Mouse (Mus musculus): Measurements from ENCODE around the gene Orm1.

Orm1 gene

DNA sequence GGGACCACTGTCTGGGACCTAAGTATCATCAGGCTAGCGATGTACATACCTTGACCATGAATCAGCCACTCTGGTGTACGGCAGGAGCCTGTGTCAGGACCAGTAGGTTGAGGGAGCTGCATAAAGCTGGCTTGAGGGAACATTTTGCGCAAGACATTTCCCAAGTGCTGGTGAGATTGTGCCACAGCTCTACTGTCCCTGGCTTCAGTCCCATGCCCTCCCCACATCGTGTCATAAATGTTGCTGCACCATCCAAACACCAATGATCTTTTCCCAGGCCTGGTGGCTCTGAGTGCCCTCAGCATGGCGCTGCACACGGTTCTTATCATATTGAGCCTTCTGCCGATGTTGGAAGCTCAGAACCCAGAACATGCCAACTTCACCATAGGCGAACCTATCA is at the start of gene Orm1:
Gene Orm1 (plus strand): TSS at position 266 of the 400 bp plus-strand sequence.
- DNase-seq (ENCODE audit: low read depth, low spot score) = no peak

DNA sequence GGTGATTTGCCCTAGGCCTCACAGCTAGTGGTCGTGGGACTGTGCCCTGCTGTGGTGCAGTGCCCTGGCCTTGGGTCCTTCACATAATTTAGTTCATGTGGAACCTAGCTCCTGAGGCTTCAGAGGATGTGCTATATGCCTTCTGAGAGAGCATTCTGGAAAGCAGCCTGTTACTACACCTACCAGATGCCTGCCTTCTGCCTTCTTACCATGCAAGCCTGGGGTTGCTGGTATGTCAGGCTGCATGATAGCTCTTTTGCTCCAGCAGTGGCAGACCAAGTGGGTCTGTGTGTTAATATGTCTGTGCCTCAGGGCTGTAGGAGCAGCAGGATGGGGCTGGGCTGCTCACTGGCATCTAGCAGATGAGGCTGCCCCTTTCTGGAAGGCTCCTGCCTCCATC is 48.7 kb upstream of the Orm1 start:
- DNase-seq (ENCODE audit: low read depth, low spot score) = no peak

DNA sequence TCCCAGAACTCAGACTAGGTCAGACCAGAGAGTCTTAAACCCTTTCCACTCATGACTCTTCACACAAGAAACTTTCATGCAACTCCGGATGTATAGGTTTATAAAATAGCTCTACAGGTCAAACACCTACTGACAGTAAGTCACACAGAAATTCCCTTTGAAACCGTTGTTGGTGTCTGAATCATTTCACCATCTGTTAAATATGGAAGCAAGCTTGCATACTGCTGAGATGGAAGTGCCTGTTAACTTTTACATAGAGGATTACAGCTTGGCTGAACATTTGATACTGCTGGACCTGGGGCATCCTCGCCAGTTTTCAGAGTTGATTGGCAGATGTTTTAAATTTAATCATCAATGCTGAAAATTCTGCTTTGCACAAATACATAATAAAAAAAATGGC is 48.1 kb upstream of the Orm1 start:
- no peak for DNase-seq (ENCODE audit: low read depth, low spot score)

DNA sequence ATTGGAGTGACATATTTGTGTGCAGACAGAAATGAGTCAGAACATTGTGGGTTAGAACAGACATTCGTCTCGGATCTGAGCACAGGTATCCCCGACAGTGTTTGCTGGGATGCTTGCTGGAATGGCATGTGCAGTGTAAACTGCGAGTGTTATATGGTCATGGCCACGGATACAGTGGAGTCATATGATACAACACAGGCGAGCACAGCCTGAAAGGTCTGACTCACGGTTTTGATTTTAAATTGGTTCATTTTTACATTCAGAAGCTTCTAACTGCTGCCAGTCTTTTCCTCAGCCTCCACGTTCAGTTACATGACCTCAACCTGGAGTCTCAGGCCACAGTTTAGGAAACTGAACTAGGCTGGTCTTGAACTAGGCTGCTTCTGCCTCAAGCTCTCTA is 47.5 kb upstream of the Orm1 start:
- no peak for DNase-seq (ENCODE audit: low read depth, low spot score)

DNA sequence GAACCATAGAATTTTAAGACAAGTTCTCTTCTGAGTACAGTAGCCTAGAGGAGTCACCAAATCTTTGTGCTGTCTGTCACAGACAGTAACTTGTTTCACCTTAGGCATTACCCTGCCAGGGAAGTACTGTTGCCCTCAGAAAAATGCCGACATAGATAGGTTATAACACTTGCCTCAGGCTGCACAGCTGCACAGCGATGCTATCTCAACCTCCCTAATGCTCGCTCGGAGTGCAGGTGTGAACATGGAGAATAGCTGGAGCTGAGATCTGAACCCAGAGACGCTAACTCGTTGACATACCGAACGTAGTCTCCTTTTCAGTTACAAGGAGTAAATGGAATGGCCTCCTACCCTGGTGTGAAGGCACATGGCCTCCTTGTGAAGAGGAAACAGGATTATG is 46.2 kb upstream of the Orm1 start:
- no peak for DNase-seq (ENCODE audit: low read depth, low spot score)

DNA sequence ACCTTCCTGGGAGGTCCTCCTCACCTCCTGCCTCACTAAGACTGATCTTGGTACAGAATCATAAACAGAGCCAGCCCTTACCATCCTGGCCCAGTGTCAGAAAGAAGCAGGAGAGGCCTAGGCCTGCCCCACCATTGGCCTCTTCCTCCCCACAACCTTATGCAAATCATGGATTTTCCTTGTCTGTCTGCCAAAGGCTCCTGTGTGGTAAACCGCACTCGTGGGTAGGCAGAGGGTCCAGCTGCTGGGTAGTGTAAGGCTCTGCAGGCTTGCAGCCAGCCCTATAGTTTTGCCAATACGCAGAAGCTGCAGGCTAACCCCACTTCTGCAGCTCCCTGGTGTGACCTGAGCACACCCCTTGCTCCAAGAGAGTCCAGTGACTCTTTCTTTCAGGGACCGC is 41.7 kb upstream of the Orm1 start:
- no peak for DNase-seq (ENCODE audit: low read depth, low spot score)

DNA sequence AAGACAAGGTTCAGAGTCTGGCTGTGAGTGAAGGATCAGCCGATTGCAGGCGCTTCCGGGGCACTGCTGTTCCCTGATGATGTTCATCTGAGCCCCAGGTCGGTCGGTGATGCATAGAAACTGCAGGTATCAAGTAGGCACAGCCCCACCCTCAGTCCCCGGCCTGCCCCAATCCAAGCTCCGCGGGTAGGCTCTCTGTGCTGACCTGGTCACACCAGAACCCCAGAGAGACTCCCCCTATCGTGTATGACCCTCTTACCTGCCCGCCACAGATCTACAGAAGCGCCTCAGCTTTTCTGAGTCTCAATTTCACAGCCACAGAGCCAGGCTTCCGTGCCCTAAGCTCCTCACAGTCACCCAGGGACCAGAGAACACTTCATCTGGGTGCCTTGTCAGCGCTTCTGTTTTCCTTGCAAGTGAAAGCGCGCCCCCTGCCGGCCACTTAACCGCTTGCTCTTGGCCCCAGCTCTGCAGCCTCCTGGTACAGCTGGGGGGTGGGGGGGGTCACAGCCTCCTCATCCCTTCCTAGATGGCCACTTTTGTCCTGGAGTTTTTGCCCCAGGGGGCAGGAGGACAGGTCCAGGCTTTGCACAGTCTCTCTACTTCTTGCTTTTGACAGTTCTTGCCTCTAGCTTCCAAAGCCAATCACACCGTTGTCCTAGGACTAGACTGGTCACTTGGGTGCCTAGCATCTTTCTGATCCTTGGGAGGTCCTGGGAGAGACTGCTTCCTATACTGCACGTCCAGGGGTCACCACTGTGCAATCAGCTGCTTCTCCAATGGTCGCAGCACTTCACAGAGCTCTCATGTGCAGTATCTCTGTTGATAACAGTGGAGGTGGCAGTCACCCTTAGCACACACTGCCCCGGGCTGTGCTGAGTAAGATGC is 36.9 kb upstream of the Orm1 start:
- peak; percentile 88 for DNase-seq (ENCODE audit: low read depth, low spot score)

DNA sequence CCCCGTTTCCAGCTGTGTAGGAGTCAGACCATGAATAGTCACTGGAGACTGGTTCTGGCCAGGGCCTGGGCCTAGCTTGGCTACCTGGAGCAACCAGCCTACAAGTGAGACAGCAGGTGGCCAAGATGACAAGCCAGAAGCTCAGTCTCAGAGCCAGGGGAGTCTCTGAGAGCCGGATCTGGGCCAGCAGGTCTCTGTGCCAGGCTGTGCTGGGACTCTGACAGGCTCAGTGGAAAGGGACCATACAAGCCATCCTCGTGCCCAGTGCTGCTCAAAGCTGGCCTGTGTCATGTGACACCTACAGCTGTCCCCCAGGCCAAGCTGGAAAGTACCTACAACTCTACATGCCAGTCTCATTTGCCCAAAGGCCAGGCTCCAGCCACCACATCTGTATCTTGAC is 36.0 kb upstream of the Orm1 start:
- DNase-seq (ENCODE audit: low read depth, low spot score) = no peak

DNA sequence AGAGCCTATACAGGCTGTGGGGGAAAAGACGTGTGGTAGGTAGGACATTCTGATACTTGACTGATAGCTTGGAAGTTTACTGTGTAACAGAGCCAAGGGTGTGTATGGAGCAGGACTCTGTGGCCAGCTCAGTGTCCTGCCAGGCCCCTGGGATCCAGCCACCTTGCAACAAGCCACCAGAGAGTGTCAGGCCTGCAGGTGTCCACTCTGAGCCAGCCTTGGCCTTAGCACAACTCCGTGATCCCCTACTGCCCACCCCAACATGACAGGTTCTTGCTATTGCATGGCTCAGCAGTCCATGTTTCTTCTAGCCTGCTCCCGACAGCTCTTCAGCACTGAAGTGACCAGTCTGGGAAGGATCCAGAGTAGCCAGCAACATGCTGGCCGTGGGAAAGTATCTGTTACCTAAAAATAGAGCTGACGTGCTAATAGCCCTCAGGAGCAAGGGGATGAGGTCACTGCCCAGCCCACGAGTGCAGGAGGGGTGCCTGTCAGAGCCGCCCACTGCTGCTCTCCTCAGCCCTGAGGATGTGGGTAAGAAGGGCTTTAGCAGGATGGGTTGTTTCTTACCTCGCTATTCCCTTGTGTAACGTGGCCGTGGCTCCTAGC is 34.0 kb upstream of the Orm1 start:
- DNase-seq (ENCODE audit: low read depth, low spot score) = no peak

DNA sequence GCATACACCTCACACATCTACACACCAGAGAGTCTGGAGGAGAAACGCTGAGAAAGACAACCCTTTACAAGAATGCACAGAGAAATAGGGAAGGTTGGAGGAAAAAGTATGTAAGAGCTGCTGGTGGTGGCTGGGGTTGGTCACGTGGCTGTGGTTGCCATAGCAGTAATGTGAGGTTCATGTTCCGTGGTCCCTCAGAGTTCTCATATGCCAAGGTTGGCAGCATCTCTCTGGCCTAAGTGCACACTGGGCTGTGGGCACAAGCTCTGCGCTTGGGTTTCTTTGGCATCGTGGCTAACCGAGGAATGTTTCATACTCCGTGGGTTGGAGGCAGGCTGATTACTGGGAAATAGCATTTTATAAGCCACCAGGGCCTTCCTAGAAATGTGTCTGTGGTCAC is 32.9 kb upstream of the Orm1 start:
- DNase-seq (ENCODE audit: low read depth, low spot score) = no peak

DNA sequence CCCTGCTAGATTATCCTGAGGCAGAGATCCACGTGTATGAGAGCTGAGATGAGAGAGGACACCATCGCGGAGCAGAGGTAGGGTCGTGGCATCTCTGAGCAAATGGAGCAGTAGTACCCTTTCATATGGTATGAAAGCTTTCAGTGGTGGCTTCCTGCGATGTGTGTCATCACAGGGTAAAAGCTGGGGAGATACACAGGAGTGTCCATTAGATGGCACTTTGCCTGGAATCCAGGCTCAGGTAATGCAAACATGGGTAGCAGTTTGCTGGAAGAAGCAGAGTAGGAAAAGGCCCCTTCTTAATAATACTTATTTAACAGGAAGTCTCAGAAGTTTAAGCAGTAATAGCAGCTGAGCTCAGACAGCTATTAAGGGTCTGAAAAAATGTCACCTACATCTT is 30.3 kb upstream of the Orm1 start:
- no peak for DNase-seq (ENCODE audit: low read depth, low spot score)

DNA sequence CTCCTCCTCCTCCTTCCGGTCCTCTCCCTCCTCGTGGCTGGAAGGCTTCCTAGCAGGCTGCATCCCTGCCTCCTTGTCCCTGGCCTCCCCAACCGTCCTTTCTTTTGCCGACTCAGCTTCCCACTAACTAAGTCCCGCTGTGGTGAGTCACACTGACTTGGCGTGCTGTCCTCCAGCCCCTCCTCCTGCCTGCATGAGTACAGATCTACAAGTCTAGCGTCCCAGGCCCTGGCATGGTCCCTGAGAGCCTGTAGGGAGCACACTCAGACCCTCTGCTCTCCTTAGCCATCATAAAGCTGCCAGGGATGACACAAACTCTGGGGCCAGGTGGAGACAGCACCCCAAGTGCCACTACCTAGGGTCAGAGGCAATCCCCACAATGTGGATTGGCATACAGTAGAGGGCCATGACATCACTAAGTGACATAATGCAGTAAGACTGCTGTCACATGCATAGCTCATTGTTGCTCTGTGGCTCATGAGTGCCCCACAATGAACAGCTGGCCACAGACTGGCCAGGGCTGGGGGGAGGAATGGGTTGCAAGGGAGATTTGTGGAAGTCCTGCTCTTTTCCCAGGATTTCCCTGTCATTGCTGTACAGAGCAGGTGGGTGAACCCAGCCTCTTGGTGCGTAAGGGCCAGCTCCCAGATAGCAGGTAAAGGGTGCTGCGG is 28.1 kb upstream of the Orm1 start:
- DNase-seq (ENCODE audit: low read depth, low spot score) = no peak

DNA sequence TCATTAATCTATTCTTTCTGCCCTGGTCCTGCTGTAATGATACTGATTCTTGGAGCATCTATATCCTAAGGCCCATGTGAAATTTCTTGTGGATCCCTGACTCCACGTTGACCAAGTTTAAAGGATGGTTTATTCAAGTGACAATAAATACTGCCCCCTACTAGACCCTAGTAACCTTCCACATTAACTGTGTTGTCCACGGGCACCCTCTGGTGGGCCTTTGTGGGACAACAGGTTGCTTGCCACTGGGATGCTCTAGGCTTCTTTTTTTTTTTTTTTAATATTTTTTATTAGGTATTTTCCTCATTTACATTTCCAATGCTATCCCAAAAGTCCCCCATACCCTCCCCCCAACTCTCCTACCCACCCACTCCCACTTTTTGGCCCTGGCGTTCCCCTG is 24.8 kb upstream of the Orm1 start:
- DNase-seq (ENCODE audit: low read depth, low spot score) = peak; percentile 68

DNA sequence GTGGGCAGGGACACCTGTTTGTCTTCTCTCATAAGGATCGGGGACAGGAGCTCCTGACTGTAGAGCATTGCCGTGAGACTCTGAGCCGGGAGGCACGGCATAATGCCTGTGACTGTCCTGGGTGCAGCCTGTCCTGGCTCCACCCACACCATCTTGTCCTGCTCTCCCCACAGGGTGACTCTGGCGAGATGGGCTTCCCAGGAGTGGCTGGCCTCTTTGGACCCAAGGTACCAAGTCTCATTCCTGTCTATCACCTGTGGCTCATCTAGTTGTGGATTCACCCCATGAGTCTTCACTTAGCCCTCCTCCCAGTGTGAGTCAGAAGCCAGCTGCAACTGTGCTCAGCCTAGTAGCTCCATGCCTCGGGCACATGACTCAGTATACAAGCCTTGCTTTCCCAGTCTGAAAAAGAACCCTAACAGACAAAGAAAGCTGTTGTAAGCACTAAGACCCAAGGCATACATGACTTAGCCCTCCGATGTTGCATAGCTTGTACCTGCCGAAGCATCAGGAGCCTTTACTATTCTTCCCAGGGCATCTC is 21.0 kb upstream of the Orm1 start:
- no peak for DNase-seq (ENCODE audit: low read depth, low spot score)

DNA sequence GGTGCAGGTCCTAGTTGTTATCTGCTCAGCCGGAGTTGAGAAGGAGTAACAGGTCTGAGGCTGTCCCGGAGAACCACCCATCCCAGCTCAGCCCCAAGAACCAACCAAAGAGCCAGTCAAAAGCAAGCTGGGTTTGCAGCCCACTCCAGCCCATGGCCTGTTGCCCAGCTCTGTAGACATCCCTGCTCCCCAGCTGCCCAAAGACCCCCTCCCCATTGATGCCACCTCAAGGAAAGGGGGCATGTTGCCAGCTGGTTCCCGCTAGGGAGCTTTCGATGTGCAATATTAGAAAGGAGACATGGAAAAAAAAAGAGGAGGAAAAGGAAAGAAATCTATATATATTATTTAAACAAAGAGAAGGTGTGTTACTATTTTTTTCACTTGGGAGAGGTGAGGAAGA is 11.0 kb upstream of the Orm1 start:
- DNase-seq (ENCODE audit: low read depth, low spot score) = no peak

DNA sequence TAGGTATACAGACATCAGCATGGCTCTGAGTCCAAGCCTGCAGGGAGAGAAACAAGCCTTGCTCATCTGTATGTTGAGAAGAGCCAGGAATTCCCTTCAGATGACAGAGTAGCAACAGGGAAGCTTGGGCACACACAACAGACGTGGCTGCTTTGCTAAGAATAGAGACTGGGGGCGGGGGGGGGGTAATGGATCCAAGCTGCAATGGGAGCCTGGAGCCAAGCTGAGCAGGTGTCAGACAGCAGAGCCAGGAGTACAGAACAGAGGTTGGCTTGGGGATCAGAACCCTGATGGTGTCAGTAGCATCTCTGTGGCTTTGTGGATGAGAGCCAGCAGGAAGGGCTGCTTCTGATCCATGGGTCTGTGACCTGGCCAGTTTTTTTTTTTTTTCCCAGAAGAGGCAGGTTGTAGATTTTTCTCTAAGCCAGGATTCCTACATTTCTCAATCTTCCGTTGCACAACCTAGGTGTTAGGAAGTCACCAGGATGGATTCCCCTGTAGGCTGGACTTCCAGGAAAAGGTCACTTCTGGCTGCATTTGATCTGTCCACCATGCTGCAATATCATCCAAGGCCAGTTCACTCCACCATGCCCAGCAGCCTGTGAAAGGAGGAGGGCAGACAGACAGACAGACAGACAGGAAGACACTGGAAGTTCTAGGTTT is 5.8 kb upstream of the Orm1 start:
- no peak for DNase-seq (ENCODE audit: low read depth, low spot score)

DNA sequence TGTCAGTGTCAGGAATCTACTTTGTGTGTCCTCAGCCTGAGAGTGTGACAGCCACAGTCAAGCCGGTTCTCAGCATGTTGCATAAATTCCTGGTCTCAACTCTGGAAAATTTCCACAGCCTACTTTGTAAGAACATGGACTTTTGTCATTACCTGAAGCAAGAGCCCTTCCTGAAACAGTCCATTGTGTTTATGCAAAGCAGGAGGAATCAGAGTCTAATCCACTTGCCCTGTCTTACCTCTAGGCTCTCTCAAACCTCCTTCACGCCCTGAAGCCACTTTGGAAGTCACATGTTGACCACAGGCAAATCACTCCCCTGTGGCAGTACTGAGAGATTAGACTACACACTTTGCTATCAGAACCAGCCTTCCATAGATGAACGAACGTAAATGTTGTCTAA is 1.9 kb upstream of the Orm1 start:
- DNase-seq (ENCODE audit: low read depth, low spot score) = no peak

DNA sequence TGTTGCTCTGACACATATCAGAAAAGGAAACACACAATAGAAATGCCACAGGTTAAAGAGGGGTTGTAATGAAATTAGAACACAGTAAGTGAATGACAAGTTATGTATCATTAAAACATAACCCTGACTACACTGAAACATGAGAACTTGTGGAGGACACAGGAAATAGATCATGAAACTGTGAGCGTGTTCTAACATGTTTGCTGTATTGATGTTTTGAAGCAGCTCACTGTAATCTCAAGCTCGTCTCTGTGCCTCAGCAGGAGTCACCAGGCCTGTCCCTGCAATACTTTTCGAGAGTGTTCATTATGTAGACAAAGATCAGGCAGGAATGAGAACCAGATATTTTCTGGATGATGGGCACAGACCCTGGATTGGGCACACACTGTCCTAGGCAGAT is 752 bp upstream of the Orm1 start:
- DNase-seq (ENCODE audit: low read depth, low spot score) = no peak

DNA sequence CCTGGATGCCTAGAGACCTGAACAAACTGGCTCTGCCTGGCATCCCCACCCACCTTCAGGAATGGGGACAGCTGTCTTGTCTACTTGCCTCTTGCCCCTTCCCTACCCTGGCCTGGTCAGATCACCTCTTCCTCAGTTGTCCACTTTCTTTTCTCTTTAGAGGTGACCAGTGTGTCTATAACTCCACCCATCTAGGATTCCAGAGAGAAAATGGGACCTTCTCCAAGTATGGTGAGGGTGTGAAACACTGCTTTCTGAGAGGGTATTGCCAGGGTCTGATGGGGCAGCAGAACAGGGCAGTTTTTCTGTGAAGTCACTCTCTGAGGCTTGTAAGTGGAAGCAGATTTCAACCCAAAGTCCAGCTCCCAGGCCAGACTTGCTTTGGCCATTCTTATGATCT is 901 bp downstream of the Orm1 start:
- DNase-seq (ENCODE audit: low read depth, low spot score) = no peak

DNA sequence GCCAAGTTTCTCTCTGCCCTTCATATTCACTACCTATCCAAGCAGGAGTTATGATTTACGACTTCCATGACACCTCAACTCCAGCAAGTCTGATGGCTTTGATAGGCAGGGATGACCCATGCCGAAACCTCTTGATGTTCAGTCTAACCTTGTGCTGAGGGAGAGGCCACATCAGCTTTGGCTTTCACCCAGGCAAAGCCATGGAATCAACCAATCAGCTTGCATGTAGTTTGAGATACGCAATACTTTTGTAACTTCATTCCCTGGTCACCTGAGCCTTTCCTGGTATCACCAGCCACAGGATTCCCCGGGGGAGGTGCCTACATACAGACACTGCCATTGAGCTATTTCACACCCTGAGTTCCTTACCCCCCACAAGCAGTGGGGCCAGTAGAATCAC is 2.3 kb downstream of the Orm1 start:
- no peak for DNase-seq (ENCODE audit: low read depth, low spot score)

DNA sequence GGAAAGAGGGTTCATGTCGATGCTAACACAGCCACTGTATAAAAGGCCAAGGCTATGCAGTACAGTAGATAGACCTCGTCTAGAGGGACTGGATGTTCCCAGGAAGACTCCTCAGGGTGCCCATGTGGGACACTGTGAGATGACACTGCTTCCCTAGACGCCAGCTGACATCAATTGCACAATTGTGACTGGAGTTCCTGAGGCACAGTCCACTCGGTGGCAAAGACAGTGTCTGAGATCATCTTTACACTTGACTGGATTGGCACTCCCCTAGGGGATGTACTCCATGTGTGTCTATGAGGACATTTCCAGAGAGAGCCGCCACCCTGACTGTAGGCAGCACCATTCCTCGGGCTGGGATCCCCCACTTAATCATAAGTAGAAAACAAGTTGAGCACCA is 4.2 kb downstream of the Orm1 start:
- no peak for DNase-seq (ENCODE audit: low read depth, low spot score)

Measured in mesoderm, embryonic 11.5 days (tissue).